Mouse (Mus musculus) frontal cortex, postnatal 14 days (tissue): ENCODE measurements around the gene Tom1l1.

Experiments
- DNase-seq, 2 experiments: peaks; one replicate each; pipeline ENCODE4 v3.0.0; 2022; ENCODE audit warnings: low spot score in 2 of 2

The Tom1l1 gene

GRCm38 (mm10) chr11:90675479-90676110 lies 12.6 kb downstream of the Tom1l1 start:
- DNase-seq: no peak

GRCm38 (mm10) chr11:90667325-90667724 lies 20.8 kb downstream of the Tom1l1 start:
- DNase-seq: no peak

- DNase-seq: no peak
Observed at GRCm38 (mm10) chr11:90666916-90667315, 21.2 kb downstream of the Tom1l1 start.

- DNase-seq: no peak
Observed at GRCm38 (mm10) chr11:90666144-90666757, 21.9 kb downstream of the Tom1l1 start.

DNA sequence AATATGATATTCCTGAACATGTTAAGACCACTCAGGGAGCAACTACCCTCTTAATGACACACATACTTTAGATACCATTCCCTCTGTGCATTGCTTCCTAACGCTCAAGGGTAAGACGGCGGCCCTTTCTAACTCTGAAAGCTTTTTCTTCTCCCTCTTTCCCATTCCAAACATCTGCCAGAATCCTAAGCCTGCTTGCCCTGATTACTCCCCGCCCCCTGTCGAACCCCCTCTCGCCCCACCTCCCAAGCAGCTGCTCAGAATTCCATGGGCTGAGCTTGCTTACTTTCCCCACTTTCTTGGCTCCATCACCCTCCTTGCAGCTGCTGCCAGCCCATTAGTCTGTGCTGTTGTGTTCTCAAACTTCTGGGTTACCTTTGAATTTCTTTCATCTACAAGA lies 23.0 kb downstream of the Tom1l1 start:
- peak in 1 of 2 experiments; percentile 22 for DNase-seq

DNA sequence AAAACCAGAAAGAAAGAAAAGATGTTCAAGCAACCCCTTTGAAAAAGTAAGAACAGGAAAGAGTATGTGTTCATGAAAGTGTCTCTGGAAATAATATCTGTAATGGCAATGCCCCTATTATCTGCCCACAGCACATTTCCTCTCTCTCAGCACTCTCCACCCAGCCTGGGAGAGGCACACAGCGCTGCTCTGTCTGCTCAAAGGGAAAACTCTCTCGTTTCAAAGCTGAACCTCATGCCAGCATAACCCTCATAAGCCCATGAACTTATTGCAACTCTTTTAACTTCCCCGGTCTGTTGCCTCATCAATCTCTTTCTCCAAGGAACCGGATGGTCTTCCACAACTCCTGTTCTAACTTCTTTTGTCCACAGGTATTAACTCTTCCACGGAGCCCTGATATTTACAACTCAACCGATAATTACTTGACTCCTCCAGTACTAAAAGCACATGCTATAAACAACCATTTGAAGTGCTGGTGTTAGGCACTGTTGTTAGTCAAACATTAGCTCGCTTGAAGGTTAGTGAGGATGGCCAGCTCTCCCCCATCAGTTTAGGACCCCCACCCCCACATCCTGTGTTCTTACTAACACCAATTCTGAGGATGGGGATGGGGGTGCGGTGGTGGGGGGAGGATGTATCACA lies 23.7 kb downstream of the Tom1l1 start:
- no peak for DNase-seq

- no peak for DNase-seq
Observed at GRCm38 (mm10) chr11:90663618-90664297, 24.4 kb downstream of the Tom1l1 start.

DNA sequence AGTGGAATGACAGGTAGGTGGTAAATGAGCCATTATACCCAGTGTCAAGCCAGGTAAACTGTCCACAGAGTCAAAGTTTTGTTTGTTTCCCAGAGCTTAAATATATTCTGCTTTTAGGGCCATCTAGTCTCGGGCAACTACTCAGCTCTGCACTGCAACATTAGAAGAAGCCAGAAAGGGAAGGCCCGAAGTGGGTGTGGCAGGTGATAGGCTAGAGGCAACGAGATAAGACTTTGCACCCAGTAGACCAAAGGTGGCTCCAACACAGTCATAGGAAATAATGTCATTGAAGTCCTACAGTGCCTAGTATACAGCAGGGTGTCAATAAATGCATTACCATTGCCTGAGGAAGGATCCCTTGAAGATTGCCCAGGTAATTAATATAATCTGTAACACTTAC lies 25.1 kb downstream of the Tom1l1 start:
- DNase-seq: no peak

- DNase-seq: no peak
Observed at GRCm38 (mm10) chr11:90660662-90661061, 27.5 kb downstream of the Tom1l1 start.

GRCm38 (mm10) chr11:90657527-90657926 lies 30.6 kb downstream of the Tom1l1 start:
- no peak for DNase-seq

- no peak for DNase-seq
Observed at GRCm38 (mm10) chr11:90652603-90653002, 35.6 kb downstream of the Tom1l1 start.

GRCm38 (mm10) chr11:90650231-90650885 lies 37.8 kb downstream of the Tom1l1 start:
- DNase-seq: no peak

- no peak for DNase-seq
Observed at GRCm38 (mm10) chr11:90649777-90650176, 38.4 kb downstream of the Tom1l1 start.

DNA sequence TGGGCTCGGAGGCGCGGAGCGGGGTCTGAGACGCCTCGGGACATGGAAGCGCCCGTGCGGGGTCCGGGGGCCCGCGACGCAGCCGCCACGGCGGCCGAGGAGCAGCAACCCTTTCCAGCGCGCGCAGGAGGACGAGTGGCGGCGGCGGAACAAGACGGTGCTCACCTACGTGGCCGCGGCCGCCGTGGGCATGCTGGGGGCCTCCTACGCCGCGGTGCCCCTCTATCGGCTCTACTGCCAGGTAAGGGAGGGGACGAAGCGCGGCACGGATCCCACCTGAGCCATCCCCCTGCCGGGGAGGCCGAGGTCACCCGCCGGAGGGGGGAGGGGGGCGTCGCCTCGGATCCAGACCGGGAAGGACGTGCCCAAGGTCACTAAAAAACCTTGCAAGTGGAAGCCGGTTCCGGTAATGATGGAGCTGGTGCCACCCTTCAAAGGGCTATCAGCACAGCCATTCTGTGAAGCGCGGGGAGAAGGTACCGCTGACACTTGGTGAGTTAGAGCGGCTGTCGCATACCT lies 49.8 kb downstream of the Tom1l1 start:
- peak in 1 of 2 experiments; percentile 35 for DNase-seq

- DNase-seq: peak; percentile 92
Observed at GRCm38 (mm10) chr11:90637440-90638311, 50.5 kb downstream of the Tom1l1 start, which contains the start of the genes Stxbp4 and Cox11. Gene Stxbp4 (minus strand): TSS chr11:90638084. Gene Cox11 (plus strand): TSS chr11:90638173.

DNA sequence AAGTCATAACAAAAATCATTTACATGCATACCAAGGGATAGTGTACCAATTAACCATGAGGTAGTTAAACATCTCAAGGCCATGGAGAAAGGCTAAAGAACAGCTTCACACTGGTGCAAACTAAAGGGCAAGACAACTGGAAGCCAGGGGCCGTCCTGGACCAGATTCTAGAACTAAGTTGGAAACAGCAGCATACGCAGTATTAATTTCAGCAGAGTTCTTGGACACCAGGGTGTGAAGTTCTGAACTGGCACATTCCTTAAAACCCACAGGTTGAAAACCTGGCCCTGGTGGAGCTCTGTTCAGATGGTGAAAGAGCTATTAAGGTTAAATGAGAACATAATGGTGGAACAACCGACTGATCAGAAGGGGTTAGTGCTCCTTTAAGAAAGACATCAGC lies 53.5 kb downstream of the Tom1l1 start:
- no peak for DNase-seq

GRCm38 (mm10) chr11:90632480-90632879 lies 55.7 kb downstream of the Tom1l1 start:
- no peak for DNase-seq

GRCm38 (mm10) chr11:90627751-90628150 lies 60.4 kb downstream of the Tom1l1 start:
- no peak for DNase-seq

- DNase-seq: no peak
Observed at GRCm38 (mm10) chr11:90625174-90625573, 63.0 kb downstream of the Tom1l1 start.

GRCm38 (mm10) chr11:90623477-90623876 lies 64.7 kb downstream of the Tom1l1 start:
- DNase-seq: peak in 1 of 2 experiments; percentile 18

DNA sequence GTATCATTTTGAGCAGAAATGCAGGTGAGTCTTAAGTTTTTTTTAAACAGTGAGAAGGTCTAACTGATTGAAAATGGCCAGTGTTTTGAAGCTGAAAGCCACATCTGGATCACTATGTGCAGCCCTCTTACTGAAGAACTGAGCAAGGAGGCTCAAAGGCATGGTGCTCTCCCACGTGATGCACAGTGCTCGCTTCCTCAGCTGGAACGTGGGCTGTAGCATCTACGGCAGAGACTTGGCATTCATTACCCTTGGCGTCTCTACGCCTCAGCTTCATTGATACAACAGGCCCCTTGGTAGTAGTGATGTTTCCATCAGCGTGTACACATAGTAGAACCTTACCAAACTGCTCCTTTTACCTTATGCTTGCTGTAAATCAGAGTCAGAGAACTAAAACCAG lies 65.7 kb downstream of the Tom1l1 start:
- no peak for DNase-seq
